Mouse (Mus musculus) embryonic facial prominence, embryonic 14.5 days (tissue): ENCODE results near the gene Zzef1. TPM values are rescaled to one million over a fixed set of nuclear protein-coding genes. Genes with fewer than 3 reads are reported as not detected.

ENCODE experiments used
- ATAC-seq: fragments of 200-750 bp; cut with Nextera tagmentation; 2 replicates; pipeline ENCODE4 v1.8.0; 2017; ENCODE audit warnings: low read depth, moderate number of reproducible peaks, moderate TSS enrichment
- DNase-seq: peaks from one replicate; pipeline ENCODE4 v3.0.0-alpha.2; 2015; ENCODE audit warnings: low spot score
- H3K27ac ChIP-seq: fragments of 300-500 bp; sonication (generic); replicated peaks from 2 replicates; pipeline ENCODE4 v1.5.1; 2014; ENCODE audit warnings: low read depth, mild to moderate bottlenecking, low read length, moderate library complexity
- H3K27me3 ChIP-seq: fragments of 300-500 bp; sonication (generic); replicated peaks from 2 replicates; pipeline ENCODE4 v1.6.1; 2014; ENCODE audit warnings: low read length; ENCODE audit not compliant: control insufficient read depth, insufficient read depth
- H3K36me3 ChIP-seq: fragments of 300-500 bp; sonication (generic); 2 replicates; pipeline ENCODE4 v1.6.1; 2014; ENCODE audit warnings: low read length, mixed read lengths; ENCODE audit not compliant: control insufficient read depth, insufficient read depth
- H3K4me1 ChIP-seq: fragments of 300-500 bp; sonication (generic); 2 replicates; pipeline ENCODE4 v1.6.1; 2014; ENCODE audit warnings: antibody characterized with exemption, low read length; ENCODE audit not compliant: control insufficient read depth, insufficient read depth
- H3K4me2 ChIP-seq: fragments of 300-500 bp; sonication (generic); 2 replicates; pipeline ENCODE4 v1.6.1; 2014; ENCODE audit warnings: low read depth, mild to moderate bottlenecking, low read length, moderate library complexity, mixed read lengths
- H3K4me3 ChIP-seq: fragments of 300-500 bp; sonication (generic); 2 replicates; pipeline ENCODE4 v1.5.1; 2014; ENCODE audit warnings: low read depth, mild to moderate bottlenecking, low read length
- H3K9ac ChIP-seq: fragments of 300-500 bp; sonication (generic); 2 replicates; pipeline ENCODE4 v1.6.1; 2014; ENCODE audit warnings: low read depth, mild to moderate bottlenecking, low read length, moderate library complexity, mixed read lengths
- H3K9me3 ChIP-seq: fragments of 300-500 bp; sonication (generic); 2 replicates; pipeline ENCODE4 v1.6.1; 2016; ENCODE audit warnings: low read length; ENCODE audit not compliant: control insufficient read depth
- WGBS: fragments of 180-500 bp; shearing (Covaris S2); extraction: QIAGEN DNeasy Blood & Tissue Kit; methylation state at CpG from one replicate; pipeline ENCODE4 v1.1.7; 2014; 5-methylcytosine and 5-hydroxymethylcytosine counted together
- polyA plus RNA-seq: library from polyadenylated mRNA; unstranded; fragments of >200 nt; fragmentation: Nextera tagmentation; extraction: Ambion mirVana; gene quantifications from 2 replicates; pipeline ENCODE4 v1.2.1, GENCODE M21; 2014

Gene Zzef1
- polyA plus RNA-seq, 1 experiment from 2014 or later, result 10.3 TPM

DNA sequence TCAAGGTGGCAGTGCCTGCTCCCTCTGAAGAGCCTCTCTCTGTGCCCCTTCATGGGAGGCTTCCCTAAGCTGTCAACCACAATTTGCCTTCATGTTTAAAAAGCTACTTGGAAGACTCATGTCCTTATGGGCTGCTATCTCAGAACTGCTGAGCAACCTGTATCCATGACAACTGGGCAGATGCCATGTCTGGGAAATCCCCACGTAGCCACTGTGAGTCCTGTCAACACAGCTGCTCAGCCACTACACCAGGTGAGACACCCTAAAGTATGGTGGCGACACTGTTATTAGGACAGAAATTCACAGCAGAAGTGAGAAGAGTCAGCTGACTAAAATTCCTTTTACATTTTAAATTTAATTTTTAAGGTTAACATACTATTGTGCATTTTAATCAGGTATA is 132.5 kb downstream of the Zzef1 start:
- WGBS, result 60% methylated on average over 2 of the region's 2 CpGs
- Histone ChIP-seq H3K27ac (no peak overlapping the region), H3K36me3 (peaks cover 31% of the 10 kb centered on the region), H3K9ac (no peak overlapping the region), H3K4me2 (no peak overlapping the region), H3K4me3 (no peak overlapping the region), H3K4me1 (no peaks in the 10 kb centered on the region), H3K9me3 (no peaks in the 10 kb centered on the region), H3K27me3 (no peaks in the 10 kb centered on the region)
- ATAC-seq (no peak), DNase-seq (no peak)

DNA sequence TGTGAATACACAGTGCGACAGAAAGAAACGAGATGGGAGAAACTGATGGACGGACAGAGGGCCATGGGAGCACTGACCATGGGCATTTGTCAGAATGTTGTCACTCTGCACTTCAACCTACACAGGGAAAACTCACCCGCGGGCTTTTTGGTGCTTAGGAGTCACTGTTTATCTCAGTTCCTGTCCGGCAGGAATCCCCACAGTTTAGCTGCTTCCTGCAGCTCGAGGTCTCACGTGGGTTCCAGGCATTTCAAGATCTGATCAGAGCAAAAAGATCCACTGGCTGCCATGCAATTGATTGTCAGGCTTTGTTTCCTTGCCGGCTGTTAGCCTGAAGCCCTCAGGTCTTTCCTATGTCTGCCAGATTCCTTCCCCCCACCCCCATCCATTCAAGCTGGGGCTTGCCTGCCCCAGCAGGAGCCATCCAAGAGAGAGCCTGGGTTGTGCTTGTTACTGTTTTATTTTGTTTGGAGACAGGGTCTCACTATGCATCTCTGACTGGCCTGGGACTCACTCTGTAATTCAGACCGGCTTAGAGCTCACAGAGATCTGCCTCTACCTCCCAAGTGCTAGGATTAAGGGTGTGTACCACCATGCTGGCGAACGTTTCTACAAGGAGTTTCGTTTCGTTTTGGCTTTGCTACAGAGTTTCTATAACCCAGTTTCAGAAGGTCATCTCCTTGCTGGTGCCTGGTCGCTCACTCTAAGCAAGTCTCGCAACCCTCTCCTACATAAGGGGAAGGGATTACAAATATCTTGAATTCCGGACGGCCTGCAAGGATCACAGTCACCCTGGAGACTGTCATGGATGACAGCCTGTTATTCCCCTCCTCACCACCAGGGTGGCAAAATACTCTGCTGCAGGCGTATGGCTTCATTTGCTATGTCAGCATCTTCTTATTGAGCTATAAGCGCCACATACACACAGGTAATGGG is 144.4 kb downstream of the Zzef1 start:
- WGBS, result 29% methylated on average over 20 of the region's 20 CpGs
- peak; percentile 38 for DNase-seq
- ATAC-seq, result peak; percentile 75
- H3K27me3 ChIP-seq, result no peaks in the 10 kb centered on the region
- H3K9me3 ChIP-seq, result no peaks in the 10 kb centered on the region
- 0 out of 2 replicates have a peak overlapping the region, but pooled peaks have one; percentile 6 for H3K27ac ChIP-seq
- H3K9ac ChIP-seq, result peak overlapping the region; percentile 38
- H3K4me3 ChIP-seq, result peak overlapping the region; percentile 35
- H3K4me1 ChIP-seq, result peaks cover 4% of the 10 kb centered on the region; the same call in 1 of the 2 replicates
- H3K36me3 ChIP-seq, result no peaks in the 10 kb centered on the region
- H3K4me2 ChIP-seq, result peak overlapping the region; percentile 45

DNA sequence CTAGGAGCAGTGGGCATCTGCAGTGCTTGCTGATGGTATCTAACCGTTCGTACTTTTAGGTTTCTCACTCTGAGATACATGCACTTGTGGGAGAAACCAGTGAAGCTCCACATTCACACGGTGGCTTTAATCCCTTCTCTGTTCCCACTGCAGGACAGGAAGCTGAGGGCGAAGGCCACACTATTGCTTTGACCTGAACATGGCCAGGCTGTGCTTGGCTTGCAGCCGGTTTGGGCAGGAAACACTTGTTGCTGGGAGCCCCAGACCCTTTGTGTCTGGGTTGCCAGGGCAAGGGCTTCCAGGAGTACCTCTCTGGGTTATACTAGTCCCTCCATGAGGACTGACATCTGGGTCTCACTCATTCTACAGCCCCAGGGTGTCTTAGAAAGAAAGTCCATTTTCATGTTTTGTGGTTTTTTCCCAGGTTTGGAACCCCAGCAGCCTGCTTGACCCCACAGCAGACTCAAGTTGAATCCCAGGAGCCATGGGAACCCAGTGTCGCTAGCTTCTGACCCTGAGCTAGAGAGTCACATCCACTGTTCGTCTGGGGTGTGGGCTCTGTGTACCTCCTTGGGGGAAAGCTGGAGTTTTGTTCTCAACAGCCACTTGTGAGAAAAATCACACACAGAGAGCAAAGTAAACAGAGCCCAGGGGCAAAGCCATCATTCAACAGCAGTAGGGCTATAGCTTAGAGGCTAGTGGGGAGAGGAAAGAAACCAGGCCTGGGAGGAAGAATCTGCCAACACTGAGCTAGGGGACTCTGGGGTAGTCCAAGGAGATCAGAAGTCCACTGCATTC is 149.2 kb downstream of the Zzef1 start:
- no peak overlapping the region for H3K9ac ChIP-seq

DNA sequence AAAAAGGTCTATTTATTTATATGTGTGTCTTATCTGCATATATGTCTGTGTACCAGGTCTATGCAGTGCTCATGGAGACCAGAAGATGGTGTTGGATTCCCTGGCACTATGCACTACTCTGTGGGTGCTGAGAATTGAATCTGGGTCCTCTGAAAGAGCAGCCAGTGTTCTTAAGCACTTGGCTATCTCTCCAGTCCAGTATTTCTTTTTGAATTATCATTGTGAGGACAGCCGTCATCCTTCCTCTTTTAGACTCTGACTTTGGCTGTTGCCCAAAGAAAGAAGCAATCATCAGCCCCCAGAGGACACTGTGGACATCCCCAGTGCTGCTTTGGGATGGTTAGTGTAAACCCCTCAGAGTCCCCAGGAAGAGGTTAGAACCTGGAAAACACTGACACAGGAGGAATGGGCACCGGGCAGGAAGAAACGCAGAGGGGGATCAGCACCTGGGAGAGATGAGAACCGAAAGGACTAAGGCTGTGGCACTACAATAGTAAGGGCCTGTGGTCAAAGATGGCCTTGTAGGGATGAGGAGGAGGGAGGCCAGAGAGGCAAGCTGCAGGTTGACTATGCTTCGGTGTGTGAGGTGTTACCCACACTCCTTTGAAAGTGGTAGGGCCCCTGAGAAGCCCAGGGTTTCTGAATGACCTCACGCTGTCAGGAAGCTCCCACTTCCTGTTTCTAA is 150.0 kb downstream of the Zzef1 start:
- peaks cover 4% of the 10 kb centered on the region; the same call in 1 of the 2 replicates for H3K9me3 ChIP-seq
- WGBS, result 48% methylated on average over 6 of the region's 6 CpGs
- DNase-seq (no peak), ATAC-seq (no peak)
- no peak overlapping the region for H3K9ac ChIP-seq
- no peaks in the 10 kb centered on the region for H3K36me3 ChIP-seq
- no peak overlapping the region for H3K4me3 ChIP-seq
- peaks cover 16% of the 10 kb centered on the region for H3K4me1 ChIP-seq
- H3K27ac ChIP-seq, result no peak overlapping the region
- no peaks in the 10 kb centered on the region for H3K27me3 ChIP-seq
- H3K4me2 ChIP-seq, result no peak overlapping the region

More for the DNA sequence above, 149.2 kb downstream of the Zzef1 start:
- Histone ChIP-seq H3K27me3 (no peaks in the 10 kb centered on the region), H3K36me3 (no peaks in the 10 kb centered on the region), H3K4me3 (no peak overlapping the region), H3K9me3 (peaks cover 2% of the 10 kb centered on the region; the same call in 1 of the 2 replicates), H3K4me1 (peaks cover 20% of the 10 kb centered on the region), H3K27ac (no peak overlapping the region), H3K4me2 (no peak overlapping the region)
- WGBS, result 47% methylated on average over 7 of the region's 7 CpGs
- DNase-seq (no peak), ATAC-seq (no peak)

DNA sequence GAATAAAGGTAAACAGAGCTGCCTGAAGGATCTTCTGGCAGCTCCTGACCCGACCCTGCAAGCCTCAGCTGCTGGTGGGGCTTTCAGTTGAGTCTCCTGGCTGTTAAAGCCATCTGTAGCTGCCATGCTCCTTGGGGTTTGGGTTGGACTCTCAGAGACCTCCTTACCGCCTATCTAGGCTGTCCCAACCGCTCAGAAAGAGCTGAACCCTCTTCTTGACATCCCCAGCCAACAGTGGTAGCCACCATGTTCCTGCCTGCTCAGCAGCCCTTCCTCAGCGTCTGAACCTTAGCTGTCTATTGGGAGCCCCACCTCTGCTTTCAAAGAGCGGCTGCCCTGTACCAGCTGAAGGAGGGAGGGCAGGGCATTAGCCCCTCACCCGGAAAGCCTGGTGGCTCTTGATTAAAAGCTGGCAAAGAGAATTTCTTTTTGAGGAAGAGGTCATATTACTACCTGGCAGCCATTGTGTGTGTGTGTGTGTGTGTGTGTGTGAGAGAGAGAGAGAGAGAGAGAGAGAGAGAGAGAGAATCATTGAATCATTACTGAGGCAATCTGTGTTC is 150.6 kb downstream of the Zzef1 start:
- H3K4me1 ChIP-seq, result peaks cover 16% of the 10 kb centered on the region
- H3K4me2 ChIP-seq, result no peak overlapping the region
- 37% methylated on average over 6 of the region's 6 CpGs for WGBS
- peaks cover 4% of the 10 kb centered on the region; the same call in 1 of the 2 replicates for H3K9me3 ChIP-seq
- H3K36me3 ChIP-seq, result no peaks in the 10 kb centered on the region
- no peak overlapping the region for H3K27ac ChIP-seq
- H3K27me3 ChIP-seq, result no peaks in the 10 kb centered on the region
- no peak for ATAC-seq
- no peak for DNase-seq
- H3K9ac ChIP-seq, result no peak overlapping the region
- H3K4me3 ChIP-seq, result no peak overlapping the region

DNA sequence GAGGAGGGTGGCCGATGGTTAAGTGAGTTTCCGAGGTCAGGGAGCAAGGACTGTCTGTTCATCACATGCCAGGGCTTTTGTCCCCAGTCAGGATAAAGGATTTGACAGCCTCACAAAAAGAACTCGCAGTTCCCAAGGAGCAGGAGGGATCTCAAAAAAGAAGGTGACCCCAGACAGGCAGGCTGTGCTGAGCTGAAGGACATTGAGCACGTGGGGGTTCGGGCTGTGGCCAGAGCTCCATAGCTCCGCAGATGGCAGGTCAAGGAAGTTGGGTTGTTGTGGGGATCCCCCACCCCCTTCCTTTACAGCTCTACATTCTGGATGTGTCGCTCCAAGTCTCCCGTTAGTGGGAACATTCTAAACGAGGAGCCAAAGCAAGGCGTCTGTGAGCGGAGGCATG is 151.8 kb downstream of the Zzef1 start:
- Histone ChIP-seq H3K36me3 (no peaks in the 10 kb centered on the region), H3K27ac (no peak overlapping the region), H3K9ac (no peak overlapping the region), H3K9me3 (peaks cover 4% of the 10 kb centered on the region; the same call in 1 of the 2 replicates), H3K4me1 (peaks cover 16% of the 10 kb centered on the region), H3K27me3 (no peaks in the 10 kb centered on the region), H3K4me3 (no peak overlapping the region), H3K4me2 (no peak overlapping the region)
- WGBS, result 70% methylated on average over 11 of the region's 11 CpGs
- ATAC-seq (no peak), DNase-seq (no peak)

DNA sequence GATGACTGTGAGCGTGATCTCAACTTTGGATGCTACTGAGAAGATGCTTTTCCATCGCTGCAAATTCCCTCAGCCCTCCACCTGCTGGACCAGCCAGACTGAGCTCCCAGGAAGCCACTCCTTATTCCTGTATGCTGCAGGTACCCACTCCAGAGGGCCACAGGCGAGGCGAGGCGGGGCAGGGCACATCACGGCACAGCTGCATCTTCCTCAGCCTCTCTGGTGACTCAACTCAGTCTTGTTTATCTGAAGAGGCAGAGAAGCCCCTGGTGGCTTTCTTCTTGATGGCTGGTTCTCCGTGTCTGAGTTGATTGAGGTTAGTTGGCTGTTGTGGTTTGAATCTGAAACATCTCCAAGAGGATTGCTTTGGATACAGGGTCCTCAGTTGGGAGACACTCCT is 152.2 kb downstream of the Zzef1 start:
- Histone ChIP-seq H3K4me1 (peaks cover 16% of the 10 kb centered on the region), H3K36me3 (no peaks in the 10 kb centered on the region), H3K27me3 (no peaks in the 10 kb centered on the region), H3K4me3 (no peak overlapping the region), H3K27ac (no peak overlapping the region), H3K9me3 (peaks cover 4% of the 10 kb centered on the region; the same call in 1 of the 2 replicates), H3K9ac (no peak overlapping the region), H3K4me2 (no peak overlapping the region)
- DNase-seq, result no peak
- no peak for ATAC-seq
- 68% methylated on average over 7 of the region's 7 CpGs for WGBS
